Mouse (Mus musculus): Measurements from ENCODE around the gene Tsks. TPM values are rescaled to one million over a fixed set of nuclear protein-coding genes. Genes with fewer than 3 reads are reported as not detected.

Tsks gene
- polyA plus RNA-seq, 1 experiment = not detected

DNA sequence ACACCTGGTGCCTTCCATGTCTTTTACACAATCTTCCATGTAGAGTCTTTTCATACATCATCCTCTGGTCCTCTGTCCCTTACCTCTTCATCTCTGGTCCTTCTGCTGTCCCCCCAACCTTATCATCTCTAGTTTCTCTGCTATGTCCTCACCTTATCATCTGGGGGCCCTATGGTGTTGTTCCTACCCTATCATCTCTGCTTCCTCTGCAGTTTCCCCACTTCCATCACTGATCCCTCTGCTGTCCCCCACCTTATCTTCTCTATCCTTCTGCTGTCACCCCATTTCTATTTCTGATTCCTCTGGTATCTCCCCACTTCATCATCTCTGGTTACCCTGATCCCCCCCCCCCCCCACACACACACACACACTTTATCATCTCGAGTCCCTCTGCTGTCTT is 14.4 kb upstream of the Tsks start:
- Histone ChIP-seq H3K79me2 (ENCODE audit: control insufficient read depth, insufficient read depth) (peaks cover 21% of the 10 kb centered on the region), H3K36me3 (ENCODE audit: control insufficient read depth, insufficient read depth) (peaks cover 3% of the 10 kb centered on the region), H3K4me3 (peak overlapping the region; percentile 54), H3K27me3 (ENCODE audit: control insufficient read depth, insufficient read depth, insufficient read length) (no peaks in the 10 kb centered on the region), H3ac (ENCODE audit: control insufficient read depth, insufficient read length) (peak overlapping the region; percentile 64), H3K4me2 (ENCODE audit: low read depth) (peak overlapping the region; percentile 95)
- no peak for TF ChIP-seq CEBPB (IDR thresholded peaks at IDR 0.05; ENCODE audit: insufficient read depth, poor library complexity, severe bottlenecking)
- TF ChIP-seq E2F4 (IDR thresholded peaks at IDR 0.05; ENCODE audit: insufficient read depth) = no peak
- TF ChIP-seq USF1 (IDR thresholded peaks at IDR 0.05; ENCODE audit: low read depth) = no peak
- no peak for TF ChIP-seq POLR2AphosphoS2 (IDR thresholded peaks at IDR 0.05; ENCODE audit: insufficient read length, low read depth)
- TF ChIP-seq POLR2A (IDR thresholded peaks at IDR 0.05; ENCODE audit: insufficient read length, low read depth) = no peak
- no peak for TF ChIP-seq SRF (IDR thresholded peaks at IDR 0.05; ENCODE audit: control insufficient read depth, insufficient read length, low read depth)
- no peak for TF ChIP-seq MYOD1 (IDR thresholded peaks at IDR 0.05; ENCODE audit: control insufficient read depth in 1 of 3, insufficient read length in 2 of 3, low read depth in 2 of 3)
- TF ChIP-seq MAX (IDR thresholded peaks at IDR 0.05; ENCODE audit: low read depth) = no peak

DNA sequence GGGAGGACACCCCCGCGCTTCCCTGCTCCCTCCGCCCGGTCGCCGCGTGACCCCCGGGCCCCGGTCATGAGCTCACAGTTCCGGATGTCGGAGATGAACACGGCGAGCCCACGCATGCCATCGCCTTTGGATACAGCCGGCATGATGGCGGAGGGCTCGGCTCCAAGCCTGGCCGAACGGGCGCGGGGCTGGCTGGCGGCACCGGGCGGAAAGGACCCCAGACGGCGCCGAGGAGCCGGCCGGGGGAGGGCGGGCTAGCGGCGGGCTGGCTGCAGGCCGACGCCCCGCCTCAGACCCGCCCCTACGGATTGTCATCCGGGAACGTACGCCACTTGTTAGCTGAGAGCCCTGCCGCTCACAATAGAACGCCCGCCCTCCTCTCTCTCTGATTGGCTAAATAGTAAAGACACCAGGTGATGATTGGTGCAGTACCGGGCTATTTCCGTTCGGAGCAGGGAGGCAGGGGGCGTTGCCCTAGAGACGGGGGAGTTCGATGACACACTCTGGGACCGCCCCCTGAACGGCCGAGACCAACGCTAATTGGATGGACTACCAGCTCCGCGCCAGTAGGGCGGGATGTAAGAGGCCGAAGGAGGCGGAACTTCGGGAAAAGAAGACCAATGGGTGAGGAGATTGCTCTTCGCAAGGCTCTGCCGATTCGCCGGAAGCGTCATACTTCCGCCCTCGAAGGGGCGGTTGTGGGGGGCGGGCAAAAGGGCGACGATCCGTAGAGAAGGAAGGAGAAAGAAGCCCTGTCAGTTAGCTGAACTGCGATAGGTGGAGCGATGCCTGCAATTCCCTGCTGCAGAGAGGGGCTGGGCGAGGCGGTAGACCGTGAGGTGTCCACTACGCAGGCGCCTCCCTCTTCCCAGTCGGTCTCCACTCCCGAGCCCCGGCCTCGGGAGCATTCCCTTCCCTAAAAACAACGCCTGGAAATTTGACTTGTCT is 13.5 kb upstream of the Tsks start, which contains the start of gene Ap2a1:
TSS of gene Ap2a1 (minus strand) at position 293 of the 948 bp plus-strand sequence.
- peak within 1 kb of the TSS; percentile 64 for H3ac ChIP-seq (ENCODE audit: control insufficient read depth, insufficient read length)
- no peaks in the 10 kb centered on the region for H3K36me3 ChIP-seq (ENCODE audit: control insufficient read depth, insufficient read depth)
- H3K4me2 ChIP-seq (ENCODE audit: low read depth) = peak within 1 kb of the TSS; percentile 95
- peaks cover 21% of the 10 kb centered on the region for H3K79me2 ChIP-seq (ENCODE audit: control insufficient read depth, insufficient read depth)
- peak within 1 kb of the TSS; percentile 54 for H3K4me3 ChIP-seq
- H3K27me3 ChIP-seq (ENCODE audit: control insufficient read depth, insufficient read depth, insufficient read length) = no peaks in the 10 kb centered on the region
- TF ChIP-seq POLR2A (IDR thresholded peaks at IDR 0.05; ENCODE audit: insufficient read length, low read depth) (peak; percentile 89), TCF3 (IDR thresholded peaks at IDR 0.05; ENCODE audit: insufficient read length, low read depth) (no peak), POLR2AphosphoS2 (IDR thresholded peaks at IDR 0.05; ENCODE audit: insufficient read length, low read depth) (peak; percentile 86)

DNA sequence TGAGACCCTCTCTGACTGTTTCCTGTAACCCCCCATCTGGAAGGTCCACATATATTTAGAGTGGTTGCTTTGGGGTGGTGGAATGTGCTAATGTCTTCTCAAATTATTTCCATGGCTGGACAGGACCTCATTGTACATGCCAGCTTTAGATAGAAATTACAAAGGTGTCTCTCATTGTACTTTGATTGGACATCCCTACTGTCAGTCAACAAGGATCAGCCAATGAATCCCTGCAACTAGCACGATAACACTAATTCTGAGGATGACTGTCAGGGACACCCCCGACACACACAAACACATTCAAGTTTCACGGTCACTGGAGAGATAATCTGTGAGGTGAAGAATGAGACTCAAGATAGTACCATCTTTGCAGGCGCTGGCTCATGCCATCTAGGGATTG is 4.3 kb upstream of the Tsks start:
- TF ChIP-seq MYOD1 (IDR thresholded peaks at IDR 0.05; ENCODE audit: control insufficient read depth in 1 of 3, insufficient read length in 2 of 3, low read depth in 2 of 3) = no peak
- H3K4me2 ChIP-seq (ENCODE audit: low read depth) = no peak overlapping the region
- no peaks in the 10 kb centered on the region for H3K79me2 ChIP-seq (ENCODE audit: control insufficient read depth, insufficient read depth)
- H3K36me3 ChIP-seq (ENCODE audit: control insufficient read depth, insufficient read depth) = no peaks in the 10 kb centered on the region
- H3ac ChIP-seq (ENCODE audit: control insufficient read depth, insufficient read length) = no peak overlapping the region
- peaks cover 15% of the 10 kb centered on the region for H3K27me3 ChIP-seq (ENCODE audit: control insufficient read depth, insufficient read depth, insufficient read length)
- no peak overlapping the region for H3K4me3 ChIP-seq

DNA sequence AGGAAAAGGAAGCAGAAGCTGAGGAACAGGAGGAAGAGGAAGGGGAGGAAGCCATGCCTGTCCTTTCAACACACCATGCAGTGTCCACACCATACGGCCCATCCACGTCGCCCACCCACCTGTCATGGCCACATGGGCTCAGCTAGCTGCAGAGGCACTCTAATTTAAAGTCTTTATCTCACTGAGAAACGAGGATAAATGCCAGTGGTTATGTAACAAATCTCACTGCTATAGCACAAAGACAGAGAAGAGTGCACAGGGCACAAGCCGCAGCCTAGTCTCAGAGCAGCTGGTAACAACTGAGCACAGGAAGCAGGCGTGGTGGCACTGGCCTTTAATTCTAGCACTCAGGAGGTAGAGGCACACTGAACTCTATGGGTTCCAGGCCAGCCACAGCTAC is 6.9 kb downstream of the Tsks start:
- no peak overlapping the region for H3ac ChIP-seq (ENCODE audit: control insufficient read depth, insufficient read length)
- H3K36me3 ChIP-seq (ENCODE audit: control insufficient read depth, insufficient read depth) = no peaks in the 10 kb centered on the region
- H3K27me3 ChIP-seq (ENCODE audit: control insufficient read depth, insufficient read depth, insufficient read length) = peaks cover 35% of the 10 kb centered on the region
- H3K4me3 ChIP-seq = no peak overlapping the region
- H3K4me2 ChIP-seq (ENCODE audit: low read depth) = no peak overlapping the region
- H3K79me2 ChIP-seq (ENCODE audit: control insufficient read depth, insufficient read depth) = no peaks in the 10 kb centered on the region
- TF ChIP-seq MYOG (IDR thresholded peaks at IDR 0.05; ENCODE audit: control insufficient read depth in 1 of 3, insufficient read depth in 1 of 3, insufficient read length in 2 of 3, low read depth in 2 of 3) = no peak
- TF ChIP-seq POLR2A (IDR thresholded peaks at IDR 0.05; ENCODE audit: insufficient read length, low read depth) = no peak
- no peak for TF ChIP-seq POLR2AphosphoS2 (IDR thresholded peaks at IDR 0.05; ENCODE audit: insufficient read length, low read depth)
- no peak for TF ChIP-seq SRF (IDR thresholded peaks at IDR 0.05; ENCODE audit: control insufficient read depth, insufficient read length, low read depth)
- TF ChIP-seq E2F4 (IDR thresholded peaks at IDR 0.05; ENCODE audit: insufficient read depth) = no peak
- no peak for TF ChIP-seq REST (IDR thresholded peaks at IDR 0.05; ENCODE audit: insufficient read depth, insufficient read length)
- no peak for TF ChIP-seq MYOD1 (IDR thresholded peaks at IDR 0.05; ENCODE audit: control insufficient read depth in 1 of 3, insufficient read length in 2 of 3, low read depth in 2 of 3)
- no peak for TF ChIP-seq USF1 (IDR thresholded peaks at IDR 0.05; ENCODE audit: low read depth)
- TF ChIP-seq TCF3 (IDR thresholded peaks at IDR 0.05; ENCODE audit: insufficient read length, low read depth) = no peak
- no peak for TF ChIP-seq TCF12 (IDR thresholded peaks at IDR 0.05; ENCODE audit: insufficient read depth, poor library complexity, severe bottlenecking)
- TF ChIP-seq MAX (IDR thresholded peaks at IDR 0.05; ENCODE audit: low read depth) = no peak
- no peak for TF ChIP-seq CEBPB (IDR thresholded peaks at IDR 0.05; ENCODE audit: insufficient read depth, poor library complexity, severe bottlenecking)

DNA sequence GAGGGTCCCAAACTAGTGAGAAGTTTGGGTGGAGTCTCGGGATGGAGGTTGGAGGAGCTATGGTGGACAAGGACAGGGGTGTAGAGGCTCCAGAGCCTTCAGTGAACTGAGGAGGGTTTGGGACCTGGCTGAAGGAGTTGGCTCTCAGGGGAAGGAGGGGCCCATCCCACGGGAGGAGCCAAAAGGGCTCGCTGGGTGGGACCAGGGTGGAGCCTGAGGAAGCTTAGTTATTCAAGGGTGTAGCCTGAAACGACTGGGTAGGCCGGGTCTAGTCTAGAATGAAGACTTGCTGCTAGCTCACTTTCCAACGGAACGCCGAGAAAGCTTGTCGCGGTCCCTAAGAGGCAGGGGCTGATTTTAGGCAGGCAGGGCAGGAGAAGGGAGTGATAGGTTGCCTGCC is 9.0 kb downstream of the Tsks start:
- Histone ChIP-seq H3K36me3 (ENCODE audit: control insufficient read depth, insufficient read depth) (no peaks in the 10 kb centered on the region), H3K4me2 (ENCODE audit: low read depth) (peak overlapping the region; percentile 95), H3K4me3 (peak overlapping the region; percentile 30), H3K79me2 (ENCODE audit: control insufficient read depth, insufficient read depth) (no peaks in the 10 kb centered on the region), H3ac (ENCODE audit: control insufficient read depth, insufficient read length) (no peak overlapping the region), H3K27me3 (ENCODE audit: control insufficient read depth, insufficient read depth, insufficient read length) (peaks cover 25% of the 10 kb centered on the region)
- TF ChIP-seq E2F4 (IDR thresholded peaks at IDR 0.05; ENCODE audit: insufficient read depth) (no peak), POLR2A (IDR thresholded peaks at IDR 0.05; ENCODE audit: insufficient read length, low read depth) (peak; percentile 46)

All from myocyte (in vitro differentiated cells).